Mouse (Mus musculus) G1E-ER4 (cell line): ENCODE data around the gene Gm49387. TPM values are rescaled to one million over a fixed set of nuclear protein-coding genes. Genes with fewer than 3 reads are reported as not detected.

Source experiments
- GATA1 ChIP-seq: IDR thresholded peaks from one replicate; pipeline ENCODE4 v1.8.0; 2012; ENCODE audit warnings: low read length, inconsistent platforms
- polyA plus RNA-seq: library from polyadenylated mRNA; stranded (reverse); fragments of >175 nt; gene quantifications from 2 replicates; pipeline ENCODE4 v1.2.3, GENCODE M21; 2012

Gm49387 gene
- polyA plus RNA-seq, 1 experiment, result not detected

DNA sequence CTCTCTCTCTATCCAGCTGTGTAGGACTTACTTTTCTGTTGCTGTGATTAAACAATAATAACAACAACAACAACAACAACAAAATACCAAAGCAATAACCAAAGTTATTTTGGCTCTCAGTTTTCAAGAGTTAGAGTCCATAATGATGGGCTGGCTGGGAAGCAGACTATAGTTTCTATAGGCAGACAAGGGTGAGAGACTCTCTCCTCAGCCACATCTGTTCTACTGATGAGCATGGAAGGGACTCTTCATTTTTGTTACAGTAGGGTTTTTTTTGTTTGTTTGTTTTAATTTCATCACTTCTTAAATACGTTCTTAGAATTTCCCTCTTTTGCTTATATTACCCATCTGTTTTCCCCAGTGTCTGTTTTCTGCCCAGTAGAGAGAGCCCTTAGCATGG, 11.9 kb upstream of the Gm49387 start:
- TF ChIP-seq GATA1, result no peak

DNA sequence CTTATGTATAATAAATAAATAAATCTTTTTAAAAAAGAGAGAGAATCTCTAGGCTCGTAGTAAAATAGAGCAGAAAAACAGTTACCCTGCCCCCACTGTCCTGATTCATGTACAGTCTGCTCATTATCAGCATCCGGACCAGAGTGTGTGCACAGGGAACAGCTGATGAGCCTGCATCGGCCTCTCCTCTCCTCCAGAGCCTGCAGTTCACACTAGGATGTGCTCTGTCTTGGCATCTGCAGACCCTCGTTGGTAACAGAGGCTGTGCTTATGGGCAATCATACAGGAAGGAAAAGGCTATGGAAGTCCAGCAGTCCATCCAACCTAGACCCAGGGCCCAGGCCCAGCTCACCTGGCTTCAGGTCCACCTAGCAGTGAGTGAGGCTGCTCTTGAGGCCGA, 11.4 kb upstream of the Gm49387 start:
- TF ChIP-seq GATA1, result no peak

DNA sequence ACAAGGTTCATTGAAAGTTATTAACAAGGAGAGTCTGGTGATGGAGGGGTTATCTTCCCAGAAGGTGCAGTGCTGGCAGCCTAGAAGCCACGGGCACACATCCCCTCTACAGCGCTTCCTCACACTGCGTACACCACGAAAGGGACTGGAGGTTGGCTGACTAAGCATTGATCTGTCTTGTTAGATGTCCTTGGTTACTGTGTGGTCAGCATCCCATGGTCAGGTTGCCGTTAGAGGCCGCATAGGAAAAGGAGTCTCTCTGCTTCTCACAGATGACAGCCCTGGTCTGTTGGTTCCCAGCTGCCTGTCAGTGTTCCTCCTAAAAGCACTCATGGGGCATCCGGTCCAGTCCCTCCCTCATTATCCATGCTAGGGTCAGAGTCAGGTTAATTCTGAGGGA, 10.5 kb upstream of the Gm49387 start:
- TF ChIP-seq GATA1, result no peak

DNA sequence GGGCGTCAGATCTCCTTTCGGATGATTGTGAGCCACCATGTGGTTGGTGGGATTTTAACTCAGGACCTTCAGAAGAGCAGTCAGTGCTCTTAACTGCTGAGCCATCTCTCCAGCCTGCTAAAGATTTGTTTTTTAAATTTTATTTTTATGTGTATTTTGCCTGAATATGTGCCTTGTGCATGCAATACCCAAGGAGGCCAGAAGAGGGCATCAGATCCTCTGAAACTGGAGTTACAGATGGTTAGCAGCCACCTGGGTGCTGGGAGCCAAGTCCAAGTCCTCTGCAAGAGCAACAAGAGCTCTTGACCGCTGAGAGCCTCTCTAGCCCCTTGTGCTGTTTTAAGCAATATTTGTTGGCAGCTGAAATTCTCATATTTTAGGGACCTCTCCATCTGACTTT, 9.7 kb upstream of the Gm49387 start:
- TF ChIP-seq GATA1, result no peak

DNA sequence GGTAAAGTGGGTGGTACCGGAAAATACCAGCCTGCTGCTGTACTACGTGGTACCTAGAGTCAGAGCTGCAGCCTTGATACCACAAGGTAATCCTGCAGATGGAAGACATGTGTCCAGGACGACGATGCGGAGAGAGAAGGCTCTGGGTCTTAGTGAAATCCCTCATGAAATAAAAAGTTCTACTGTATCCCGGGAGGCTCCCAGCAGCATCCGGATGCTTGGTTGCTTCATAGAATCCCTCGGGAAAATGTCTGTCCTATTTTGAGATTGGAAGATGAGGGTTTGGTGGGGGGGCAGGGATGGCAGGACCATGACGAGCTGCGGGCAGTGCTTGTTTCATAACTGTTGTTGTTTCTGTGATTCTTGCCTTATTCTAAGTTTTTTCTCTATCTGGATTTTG, 7.3 kb upstream of the Gm49387 start:
- TF ChIP-seq GATA1, result no peak

DNA sequence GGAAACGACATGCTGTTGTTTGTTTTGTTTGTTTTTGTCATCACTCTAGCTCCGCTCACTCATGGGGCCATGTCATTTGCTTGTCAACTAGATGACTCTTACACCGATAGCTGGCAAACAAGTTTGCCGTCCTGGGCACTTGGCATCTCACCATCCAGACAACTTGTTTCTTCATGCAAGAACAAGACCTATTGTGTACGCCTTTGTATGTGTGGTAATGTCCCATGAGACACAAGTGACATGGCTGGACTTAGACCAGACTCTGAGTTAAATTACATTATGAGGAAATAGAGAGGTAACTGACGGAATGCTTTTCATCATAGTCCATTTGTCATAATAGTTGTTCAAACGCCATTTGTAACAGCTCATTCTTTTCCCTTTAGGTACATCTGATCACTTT, 5.2 kb upstream of the Gm49387 start:
- no peak for TF ChIP-seq GATA1

DNA sequence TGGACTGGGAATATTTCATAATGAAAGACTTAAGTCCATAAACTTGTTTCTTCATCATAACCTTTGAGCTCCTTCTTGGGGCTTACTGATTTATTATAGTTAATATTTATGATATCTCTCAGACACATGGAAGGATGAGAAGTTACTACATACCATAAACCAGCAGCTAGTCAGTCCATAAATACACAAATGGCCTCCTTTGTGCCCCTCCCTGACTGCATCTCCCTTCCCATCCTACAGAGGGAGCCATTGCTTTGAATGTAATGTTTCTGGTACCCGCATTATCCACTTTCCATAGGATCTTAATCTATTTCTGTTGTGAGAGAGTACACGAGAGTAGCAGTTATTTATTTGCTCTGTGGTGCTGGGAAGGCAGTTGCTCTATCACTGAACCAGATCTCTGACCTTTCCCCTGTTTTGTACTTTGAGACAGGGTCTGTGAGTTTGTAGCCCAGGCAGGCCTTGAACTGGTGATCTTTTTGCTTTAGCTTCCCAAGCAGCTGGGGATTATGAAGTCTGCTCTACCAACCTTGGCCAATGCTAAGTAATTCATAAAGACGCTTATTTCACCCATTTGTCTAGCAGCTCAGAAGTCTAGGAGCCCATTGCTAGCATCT, 4.4 kb upstream of the Gm49387 start:
- no peak for TF ChIP-seq GATA1

DNA sequence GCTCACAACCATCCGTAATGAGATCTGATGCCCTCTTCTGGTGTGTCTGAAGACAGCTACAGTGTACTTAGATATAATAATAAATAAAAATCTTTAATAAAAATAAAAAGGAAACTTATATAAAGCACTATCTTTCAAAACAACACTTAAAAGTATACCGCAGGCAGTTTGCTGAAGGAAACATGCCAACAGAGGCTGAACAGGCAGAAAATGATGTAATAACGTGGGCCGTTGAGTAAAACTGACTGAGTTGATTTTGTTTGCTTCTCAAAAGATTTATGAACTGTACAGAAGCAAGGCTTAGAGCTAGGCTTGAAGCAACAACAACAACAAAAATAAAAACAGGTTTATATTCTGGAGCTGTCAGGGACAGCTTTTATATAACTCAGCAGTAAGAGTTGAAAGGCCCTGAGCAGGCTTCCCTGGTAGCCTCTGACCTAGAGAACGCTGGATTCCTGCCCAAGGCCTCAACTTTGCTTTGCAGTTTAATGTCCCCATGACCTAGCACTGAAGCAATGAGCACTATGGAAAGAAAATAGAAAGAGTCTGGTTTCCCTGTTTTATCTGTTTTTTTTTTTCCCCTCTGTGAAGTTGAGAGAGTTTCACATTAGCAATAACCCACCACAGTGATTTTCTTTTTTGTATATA, 3.6 kb upstream of the Gm49387 start:
- TF ChIP-seq GATA1, result no peak

DNA sequence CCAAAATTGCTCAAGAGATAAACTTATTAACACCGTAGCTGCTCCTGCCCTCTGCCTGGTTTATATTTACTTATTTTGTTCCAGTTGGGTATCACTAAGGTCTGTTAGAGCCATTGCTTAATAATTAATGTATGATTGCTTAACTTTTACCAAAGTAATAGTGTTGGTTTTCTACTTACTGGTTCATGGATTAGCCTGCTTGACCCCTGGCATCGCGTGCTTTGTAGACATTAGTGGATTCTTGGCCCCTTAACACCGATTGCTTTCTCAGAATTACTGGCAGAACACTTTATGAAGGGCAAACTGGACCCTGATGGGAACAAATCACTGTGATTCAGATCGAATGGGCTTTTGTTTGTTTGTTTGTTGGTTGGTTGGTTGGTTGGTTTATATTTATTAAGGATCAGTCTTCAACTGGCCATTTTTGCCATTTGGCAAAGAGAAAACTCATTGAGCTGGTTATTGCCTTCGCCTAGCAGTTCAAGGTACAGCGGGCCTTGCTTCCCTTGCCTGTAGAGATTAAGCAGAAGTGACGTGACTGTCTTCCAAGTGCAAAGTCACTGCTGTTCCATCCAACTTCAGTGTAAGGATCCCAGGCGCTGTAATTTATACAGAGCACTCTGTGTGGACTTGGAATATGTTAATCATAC, 953 bp upstream of the Gm49387 start:
- TF ChIP-seq GATA1, result no peak

DNA sequence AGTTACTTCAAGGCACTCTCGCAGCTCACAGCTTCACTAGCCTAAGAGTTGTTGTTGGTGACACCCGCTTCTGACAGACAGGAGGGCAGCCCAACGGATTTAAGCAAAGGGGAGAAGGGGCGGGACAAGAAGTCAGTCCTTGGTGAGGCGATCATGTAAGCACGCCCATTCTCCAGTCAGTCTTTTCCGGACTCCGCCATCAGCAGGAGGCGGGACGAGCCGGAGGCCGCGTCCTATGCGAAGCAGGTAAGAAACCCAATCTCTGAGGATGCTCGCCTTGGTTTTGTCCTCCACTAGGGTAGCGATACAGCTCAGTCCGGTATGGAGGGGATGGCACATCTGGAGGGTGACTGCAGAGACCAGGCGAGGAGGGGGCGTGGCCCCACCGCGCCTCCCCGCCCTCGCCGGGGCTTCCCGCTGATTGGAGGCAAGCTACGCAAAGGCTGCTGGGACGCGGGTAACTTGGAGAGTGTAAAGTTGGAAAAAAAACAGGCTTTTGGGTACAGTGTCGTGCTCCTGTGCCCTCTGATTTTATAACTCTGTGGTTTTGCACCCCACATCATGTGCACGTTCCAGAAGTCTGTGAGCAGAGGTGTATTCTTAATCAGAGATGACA, 320 bp upstream of the Gm49387 start, which contains the start of the genes Btd and Hacl1:
Btd (plus strand) TSS at position 139 of the 616 bp plus-strand sequence.
Hacl1 (minus strand) TSS at position 397 of the 616 bp plus-strand sequence.
- no peak for TF ChIP-seq GATA1

DNA sequence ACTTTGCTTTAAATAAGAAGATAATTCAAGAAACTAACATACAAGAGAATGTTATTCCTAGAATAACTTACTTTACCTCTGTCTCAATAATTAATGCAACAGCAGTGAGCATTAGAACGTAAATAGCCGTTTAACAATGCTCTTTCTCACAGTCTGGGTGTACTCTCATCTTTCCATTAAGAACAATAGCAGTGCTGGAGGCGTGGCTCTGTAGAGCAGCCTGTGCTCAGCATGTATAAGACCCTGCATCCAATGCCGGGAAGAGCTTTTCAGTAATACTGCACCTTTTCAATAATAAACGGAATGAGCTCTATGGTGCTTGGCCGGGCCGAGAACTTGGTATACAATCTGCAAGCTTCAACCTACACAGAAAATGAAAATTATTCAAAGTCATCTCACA, 10.0 kb downstream of the Gm49387 start:
- no peak for TF ChIP-seq GATA1

DNA sequence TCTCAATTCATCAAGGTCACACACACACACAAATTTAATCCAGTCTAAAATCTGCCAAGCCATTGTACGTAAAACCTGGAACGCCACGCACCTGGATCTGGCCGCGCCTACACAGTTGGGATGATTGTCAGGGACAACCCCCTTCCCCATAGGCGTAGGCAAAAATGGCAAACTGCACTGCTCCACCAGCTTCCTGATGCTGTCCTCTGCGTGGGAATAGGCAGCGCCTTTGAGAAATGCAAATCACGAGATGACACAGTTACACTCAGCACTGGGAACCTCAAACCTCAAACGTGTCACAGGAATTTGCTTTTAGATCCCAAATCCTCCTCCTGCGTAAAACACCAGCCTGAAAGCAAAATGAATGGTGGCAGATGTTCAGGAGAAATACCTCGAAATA, 17.9 kb downstream of the Gm49387 start:
- TF ChIP-seq GATA1, result no peak

DNA sequence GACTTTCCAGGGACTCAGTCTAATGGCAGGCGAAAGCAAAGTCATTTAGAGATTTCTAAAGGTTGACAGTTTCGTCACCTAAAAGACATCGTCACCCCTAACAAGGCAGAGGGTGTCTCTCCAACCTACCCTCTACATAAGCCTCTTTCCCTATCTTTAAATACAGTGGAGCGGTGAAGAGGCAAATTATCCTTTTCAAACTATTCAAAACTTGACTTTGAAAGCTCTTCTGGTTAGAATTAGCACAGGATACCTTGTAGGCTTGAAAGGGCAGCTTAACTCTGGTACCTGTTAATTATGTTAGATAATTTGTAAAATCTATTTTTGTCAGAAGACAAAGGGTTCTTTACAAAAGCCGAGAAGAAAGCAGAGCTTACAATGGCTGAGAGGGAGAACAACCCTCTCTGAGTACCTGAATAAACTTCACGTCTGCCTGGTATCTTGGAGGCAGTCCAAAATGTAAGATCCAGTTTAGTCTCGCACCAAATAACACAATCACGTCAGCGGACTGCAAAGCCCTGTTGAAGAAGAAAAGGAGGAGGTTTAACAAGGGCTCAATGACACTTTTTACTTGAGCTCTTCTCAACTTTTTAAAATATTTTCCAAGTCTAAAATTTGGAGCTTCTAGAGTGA, 20.0 kb downstream of the Gm49387 start:
- no peak for TF ChIP-seq GATA1

DNA sequence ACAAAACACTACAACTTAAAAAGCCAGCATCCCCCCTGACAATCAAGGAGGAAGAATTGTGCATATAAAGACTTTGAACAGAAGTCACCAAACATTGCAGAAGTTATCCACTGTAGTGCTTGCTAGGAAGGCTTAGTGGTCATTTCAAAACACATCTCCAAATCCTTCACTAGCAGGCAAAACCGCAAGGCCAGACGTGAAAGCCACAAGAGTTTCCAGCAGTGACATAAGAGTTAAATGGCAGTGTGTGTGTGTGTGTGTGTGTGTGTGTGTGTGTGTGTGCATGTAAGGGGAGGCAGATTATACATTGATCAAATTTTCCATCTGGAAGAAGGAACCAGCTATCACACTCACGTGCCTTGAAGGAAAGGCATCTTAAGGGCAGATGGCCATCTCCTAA, 22.7 kb downstream of the Gm49387 start:
- TF ChIP-seq GATA1, result no peak

DNA sequence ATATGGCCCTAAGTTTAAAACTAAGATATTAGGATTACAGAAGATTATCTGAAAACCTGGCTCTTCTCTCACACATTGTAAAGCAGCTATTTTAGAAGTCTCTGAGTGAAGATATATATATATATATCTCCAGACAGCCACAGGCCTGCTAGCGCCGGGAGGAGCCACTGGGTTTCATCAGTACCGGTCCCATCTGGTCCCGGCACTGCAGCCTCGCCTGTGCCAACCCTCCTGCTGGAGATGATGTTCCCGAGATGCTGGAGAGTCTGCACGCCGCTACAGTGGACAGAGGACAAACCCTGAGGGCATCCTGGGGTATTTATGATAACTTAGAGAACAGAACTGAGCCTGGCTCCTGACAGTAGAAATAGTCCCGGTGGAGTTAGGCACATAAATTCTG, 23.5 kb downstream of the Gm49387 start:
- no peak for TF ChIP-seq GATA1

DNA sequence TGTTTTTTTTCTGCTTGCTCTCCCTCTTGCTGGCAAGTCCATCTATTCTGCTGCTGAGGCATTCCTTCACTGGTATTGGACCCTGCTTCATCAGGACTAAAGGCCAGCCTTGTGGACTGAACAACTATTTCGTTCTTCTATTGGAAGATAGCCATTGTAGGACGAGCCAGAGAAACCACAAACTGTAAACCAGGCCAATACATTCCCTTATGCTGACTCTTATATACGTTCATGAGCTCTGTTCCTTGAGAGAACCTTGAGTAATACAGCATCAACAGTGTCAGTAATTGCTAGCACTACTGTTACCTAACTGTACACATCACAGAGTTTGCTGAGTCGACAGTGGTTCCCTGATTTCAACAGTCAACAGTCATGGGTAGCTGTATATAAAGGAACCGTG, 27.0 kb downstream of the Gm49387 start:
- no peak for TF ChIP-seq GATA1

DNA sequence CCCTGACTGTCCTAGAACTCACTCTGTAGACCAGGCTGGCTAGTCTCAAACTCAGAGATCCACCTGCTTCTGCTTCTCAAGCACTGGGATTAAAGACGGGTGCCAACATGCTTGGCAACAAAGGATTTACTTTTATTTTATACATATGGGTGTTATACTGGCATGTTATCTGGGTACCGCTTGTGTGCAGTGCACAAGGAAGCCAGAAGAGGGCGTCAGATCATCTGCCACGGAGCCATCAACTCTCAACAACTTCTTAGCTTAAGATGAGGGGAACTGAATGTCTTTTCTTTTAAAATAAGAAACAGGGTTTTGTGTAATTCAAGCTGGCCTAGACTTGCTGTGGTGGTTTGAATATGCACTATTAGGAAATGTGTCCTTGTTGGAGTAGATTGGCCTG, 28.7 kb downstream of the Gm49387 start:
- no peak for TF ChIP-seq GATA1
